15 mouse cellular contexts compared by ENCODE assay signal in genomic region chr13:107065098-107065855, GRCm38 (mm10). TPM values are rescaled to one million over a fixed set of nuclear protein-coding genes. Genes with fewer than 3 reads are reported as not detected.
DNase-seq lines count a peak whose midpoint lies in the region; ATAC-seq and TF ChIP-seq lines count a peak whose summit lies in the region.
"Had no signal": no experiment of that assay in that cellular context is flagged by ENCODE, and none has a peak within 500 bp of the region (broad histone marks: within the 10 kb centered on the region; RNA-seq: fewer than 3 reads in every experiment).

No protein-coding gene starts in this region.

- no peak for DNase-seq in hindbrain, embryonic 10.5 days (ENCODE audit: low spot score)
- no peak for DNase-seq in hindbrain, postnatal 0 days (ENCODE audit: low spot score)
- DNase-seq in left cerebral cortex, postnatal 10 days (ENCODE audit: extremely low spot score in 1 of 2, low spot score in 2 of 2) = no peak
- no peak for DNase-seq in layer of hippocampus, postnatal 10 days (ENCODE audit: low spot score in 2 of 2)
- no peak for DNase-seq in testis, postnatal 14 days (ENCODE audit: low spot score)
- DNase-seq: gastrocnemius, postnatal 25 days; right cerebral cortex, postnatal 25 days had no signal

- intact Hi-C loops in left cerebral cortex, postnatal 10 days (cut with DNase I) = no loop called here

- TF ChIP-seq CTCF in hindbrain, postnatal 0 days (IDR thresholded peaks at IDR 0.05; ENCODE audit: low read depth) = no peak
- TF ChIP-seq CTCF in bone marrow, adult 2 months (IDR thresholded peaks at IDR 0.05; ENCODE audit: control insufficient read depth, insufficient read depth, low read length) = no peak

- TF ChIP-seq POLR2A in bone marrow, adult 2 months (IDR thresholded peaks at IDR 0.05; ENCODE audit: borderline replicate concordance, control insufficient read depth, low read depth, low read length) = no peak

- H3K36me3 ChIP-seq in hindbrain, embryonic 10.5 days = no peaks in the 10 kb centered on the region
- no peaks in the 10 kb centered on the region for H3K36me3 ChIP-seq in hindbrain, postnatal 0 days (ENCODE audit: insufficient read depth, low read length)
- H3K36me3 ChIP-seq in forebrain, embryonic 16.5 days (ENCODE audit: control insufficient read depth, insufficient read depth) = no peaks in the 10 kb centered on the region
- no peaks in the 10 kb centered on the region for H3K36me3 ChIP-seq in liver, embryonic 16.5 days (ENCODE audit: control insufficient read depth, insufficient read depth)
- H3K36me3 ChIP-seq: embryonic facial prominence, embryonic 15.5 days; limb, embryonic 15.5 days; stomach, embryonic 15.5 days had no signal

- H3K4me2 ChIP-seq in hindbrain, postnatal 0 days (ENCODE audit: low read depth, low read length) = no peak overlapping the region
- no peak overlapping the region for H3K4me2 ChIP-seq in forebrain, embryonic 16.5 days (ENCODE audit: low read length)
- H3K4me2 ChIP-seq in liver, embryonic 16.5 days (ENCODE audit: low read depth, low read length) = peak overlapping the region; percentile 66
- H3K4me2 ChIP-seq: embryonic facial prominence, embryonic 15.5 days; limb, embryonic 15.5 days; stomach, embryonic 15.5 days had no signal

- no peak for ATAC-seq in hindbrain, postnatal 0 days
- ATAC-seq in forebrain, embryonic 16.5 days = peak; percentile 94
- ATAC-seq in liver, embryonic 16.5 days (ENCODE audit: low read depth) = no peak
- ATAC-seq: Patski had no signal

- 77% methylated on average over 10 of the region's 10 CpGs for WGBS in hindbrain, embryonic 10.5 days
- 52% methylated on average over 10 of the region's 10 CpGs for WGBS in hindbrain, postnatal 0 days
- 86% methylated on average over 10 of the region's 10 CpGs for WGBS in bone marrow, adult 2 months
- WGBS in forebrain, embryonic 16.5 days = 44% methylated on average over 10 of the region's 10 CpGs
- WGBS in liver, embryonic 16.5 days (ENCODE audit: insufficient replicate concordance) = 68% methylated on average over 10 of the region's 10 CpGs

- H3K9ac ChIP-seq in hindbrain, postnatal 0 days (replicated peaks; ENCODE audit: low read length) = no peak overlapping the region
- no peak overlapping the region for H3K9ac ChIP-seq in forebrain, embryonic 16.5 days (replicated peaks; ENCODE audit: low read depth, low read length)
- peak overlapping the region; percentile 79 for H3K9ac ChIP-seq in liver, embryonic 16.5 days (ENCODE audit: low read depth, low read length)
- H3K9ac ChIP-seq: embryonic facial prominence, embryonic 15.5 days; limb, embryonic 15.5 days; stomach, embryonic 15.5 days had no signal

- 0 out of 2 replicates have a peak, but pooled peaks cover 5% of the 10 kb centered on the region for H3K4me1 ChIP-seq in hindbrain, embryonic 10.5 days (replicated peaks)
- no peaks in the 10 kb centered on the region for H3K4me1 ChIP-seq in hindbrain, postnatal 0 days (ENCODE audit: insufficient read depth, low read length)
- H3K4me1 ChIP-seq in bone marrow, adult 2 months (ENCODE audit: control insufficient read depth, insufficient read depth, low read length) = no peaks in the 10 kb centered on the region; the same call in 1 of the 2 replicates
- H3K4me1 ChIP-seq in forebrain, embryonic 16.5 days (replicated peaks; ENCODE audit: control insufficient read depth, insufficient read depth, low read length) = no peaks in the 10 kb centered on the region
- peaks cover 22% of the 10 kb centered on the region for H3K4me1 ChIP-seq in liver, embryonic 16.5 days (ENCODE audit: control insufficient read depth, low read depth, low read length)
- H3K4me1 ChIP-seq: embryonic facial prominence, embryonic 15.5 days; limb, embryonic 15.5 days; stomach, embryonic 15.5 days had no signal

- no peaks in the 10 kb centered on the region for H3K27me3 ChIP-seq in hindbrain, embryonic 10.5 days (ENCODE audit: insufficient read depth, poor library complexity, severe bottlenecking)
- H3K27me3 ChIP-seq in hindbrain, postnatal 0 days (ENCODE audit: insufficient read depth, low read length) = no peaks in the 10 kb centered on the region
- no peaks in the 10 kb centered on the region for H3K27me3 ChIP-seq in forebrain, embryonic 16.5 days (replicated peaks; ENCODE audit: control insufficient read depth, insufficient read depth, low read length)
- H3K27me3 ChIP-seq in liver, embryonic 16.5 days (ENCODE audit: control insufficient read depth, insufficient read depth, low read depth, low read length) = no peaks in the 10 kb centered on the region
- H3K27me3 ChIP-seq: embryonic facial prominence, embryonic 15.5 days; limb, embryonic 15.5 days; stomach, embryonic 15.5 days had no signal

- H3K27ac ChIP-seq in hindbrain, embryonic 10.5 days = peak overlapping the region; percentile 2; the same call in 1 of the 2 replicates
- no peak overlapping the region for H3K27ac ChIP-seq in hindbrain, postnatal 0 days
- H3K27ac ChIP-seq in bone marrow, adult 2 months (ENCODE audit: control insufficient read depth, insufficient read depth, low read depth, low read length, poor library complexity) = peak overlapping the region; percentile 54; the same call in 1 of the 2 replicates
- peak overlapping the region; percentile 16 for H3K27ac ChIP-seq in forebrain, embryonic 16.5 days (ENCODE audit: low read length)
- peak overlapping the region; percentile 97 for H3K27ac ChIP-seq in liver, embryonic 16.5 days (ENCODE audit: low read length)
- H3K27ac ChIP-seq: embryonic facial prominence, embryonic 15.5 days; kidney, postnatal 0 days; limb, embryonic 15.5 days; stomach, embryonic 15.5 days had no signal

- 0 out of 2 replicates have a peak, but pooled peaks cover 2% of the 10 kb centered on the region for H3K9me3 ChIP-seq in hindbrain, embryonic 10.5 days
- no peaks in the 10 kb centered on the region for H3K9me3 ChIP-seq in hindbrain, postnatal 0 days (ENCODE audit: low read length)
- no peaks in the 10 kb centered on the region for H3K9me3 ChIP-seq in forebrain, embryonic 16.5 days (ENCODE audit: control insufficient read depth, low read length)
- no peaks in the 10 kb centered on the region for H3K9me3 ChIP-seq in liver, embryonic 16.5 days (replicated peaks; ENCODE audit: control insufficient read depth, low read length)
- H3K9me3 ChIP-seq: embryonic facial prominence, embryonic 15.5 days; limb, embryonic 15.5 days; stomach, embryonic 15.5 days had no signal

- no peak overlapping the region for H3K4me3 ChIP-seq in hindbrain, embryonic 10.5 days
- H3K4me3 ChIP-seq in hindbrain, postnatal 0 days (ENCODE audit: low read length) = no peak overlapping the region
- H3K4me3 ChIP-seq in bone marrow, adult 2 months (replicated peaks; ENCODE audit: control insufficient read depth, low read depth, low read length) = peak overlapping the region; percentile 52
- H3K4me3 ChIP-seq in forebrain, embryonic 16.5 days (replicated peaks; ENCODE audit: low read length) = no peak overlapping the region
- H3K4me3 ChIP-seq in liver, embryonic 16.5 days (ENCODE audit: low read depth, low read length) = peak overlapping the region; percentile 67
- H3K4me3 ChIP-seq: embryonic facial prominence, embryonic 15.5 days; limb, embryonic 15.5 days; stomach, embryonic 15.5 days had no signal

RNA-seq across cellular contexts. Expression of gene Kif2a, which starts 43.4 kb away (rescaled TPM):
- 14.4 and 16.0 TPM in 2 replicates for polyA plus RNA-seq in hindbrain, embryonic 10.5 days (2016; fragmentation: Nextera tagmentation; extraction: Ambion mirVana)
- total RNA-seq in hindbrain, postnatal 0 days (2014; rRNA removed) = 23.7 and 29.9 TPM in 2 replicates
- 81.2 and 102 TPM in 2 replicates for polyA plus RNA-seq in hindbrain, postnatal 0 days (2015; fragmentation: Nextera tagmentation; extraction: Ambion mirVana)
- polyA plus RNA-seq in bone marrow, adult 2 months (2011; ENCODE audit: insufficient read depth, insufficient read length, low replicate concordance, missing spikeins) = 39.5 and 70.7 TPM in 2 replicates
- polyA plus RNA-seq in forebrain, embryonic 16.5 days (2015; fragmentation: Nextera tagmentation; extraction: Ambion mirVana) = 31.2 and 33.5 TPM in 2 replicates
- polyA plus RNA-seq in liver, embryonic 16.5 days (2015; fragmentation: Nextera tagmentation; extraction: Ambion mirVana) = 12.7 and 13.2 TPM in 2 replicates
- total RNA-seq in left cerebral cortex, postnatal 10 days (2021) = 100 to 1,000 TPM; 152 to 166 TPM
- total RNA-seq in layer of hippocampus, postnatal 10 days (2021) = 100 to 1,000 TPM; 166 to 197 TPM

Comparison
In these comparisons a context has a peak if more than half of its experiments do, and no peak if none do; other contexts are left out.
1. H3K4me3 ChIP-seq: peak in bone marrow, adult 2 months (single experiment) and liver, embryonic 16.5 days (single experiment); none in hindbrain, embryonic 10.5 days (single experiment), hindbrain, postnatal 0 days (single experiment) and forebrain, embryonic 16.5 days (single experiment).